Mouse (Mus musculus) limb, embryonic 13.5 days (tissue): ENCODE data around the gene Slc25a24. TPM values are rescaled to one million over a fixed set of nuclear protein-coding genes. Genes with fewer than 3 reads are reported as not detected.

Source experiments
- ATAC-seq: fragments of 200-750 bp; cut with Nextera tagmentation; 2 replicates; pipeline ENCODE4 v1.8.0; 2017; ENCODE audit warnings: low read depth, moderate number of reproducible peaks, moderate TSS enrichment; ENCODE audit not compliant: low FRiP score
- H3K27ac ChIP-seq: fragments of 300-500 bp; sonication (generic); 2 replicates; pipeline ENCODE4 v1.5.1; 2015; ENCODE audit warnings: inconsistent platforms, mild to moderate bottlenecking, moderate library complexity
- H3K27me3 ChIP-seq: fragments of 300-500 bp; sonication (generic); 2 replicates; pipeline ENCODE4 v1.6.1; 2015; ENCODE audit warnings: mild to moderate bottlenecking, inconsistent platforms
- H3K36me3 ChIP-seq: fragments of 300-500 bp; sonication (generic); 2 replicates; pipeline ENCODE4 v1.6.1; 2015; ENCODE audit warnings: inconsistent platforms, mild to moderate bottlenecking, moderate library complexity
- H3K4me1 ChIP-seq: fragments of 300-500 bp; sonication (generic); 2 replicates; pipeline ENCODE4 v1.6.1; 2015; ENCODE audit warnings: inconsistent platforms
- H3K4me2 ChIP-seq: fragments of 300-500 bp; sonication (generic); replicated peaks from 2 replicates; pipeline ENCODE4 v1.6.1; 2015; ENCODE audit warnings: inconsistent platforms, mild to moderate bottlenecking, moderate library complexity
- H3K4me3 ChIP-seq: fragments of 300-500 bp; sonication (generic); 2 replicates; pipeline ENCODE4 v1.5.1; 2015; ENCODE audit warnings: moderate library complexity, mild to moderate bottlenecking, inconsistent platforms
- H3K9ac ChIP-seq: fragments of 300-500 bp; sonication (generic); 2 replicates; pipeline ENCODE4 v1.6.1; 2015; ENCODE audit warnings: mild to moderate bottlenecking, inconsistent platforms
- H3K9me3 ChIP-seq: fragments of 300-500 bp; sonication (generic); 2 replicates; pipeline ENCODE4 v1.6.1; 2016; ENCODE audit warnings: inconsistent platforms
- WGBS: fragments of 180-500 bp; shearing (Covaris S2); methylation state at CpG from one replicate; pipeline ENCODE4 v1.1.7; 2015; 5-methylcytosine and 5-hydroxymethylcytosine counted together
- polyA plus RNA-seq: library from polyadenylated mRNA; unstranded; fragments of >200 nt; fragmentation: Nextera tagmentation; extraction: Ambion mirVana; gene quantifications from 2 replicates; pipeline ENCODE4 v1.2.1, GENCODE M21; 2015

The Slc25a24 gene
- polyA plus RNA-seq, 1 experiment from 2014 or later: 51.0 TPM

- Histone ChIP-seq H3K36me3 (peaks cover 36% of the 10 kb centered on the region), H3K27ac (no peak overlapping the region), H3K9me3 (peaks cover 8% of the 10 kb centered on the region), H3K27me3 (no peaks in the 10 kb centered on the region), H3K9ac (no peak overlapping the region), H3K4me1 (no peaks in the 10 kb centered on the region), H3K4me2 (no peak overlapping the region), H3K4me3 (no peak overlapping the region)
- ATAC-seq: no peak
- 86% methylated on average over 4 of the region's 4 CpGs for WGBS
These were observed 10.0 kb downstream of the Slc25a24 start for GRCm38 (mm10) chr3:109132966-109133365.

GRCm38 (mm10) chr3:109134036-109134435, 11.1 kb downstream of the Slc25a24 start:
- Histone ChIP-seq H3K27me3 (no peaks in the 10 kb centered on the region), H3K4me3 (no peak overlapping the region)
- 97% methylated on average over 15 of the region's 15 CpGs for WGBS

GRCm38 (mm10) chr3:109135352-109135751, 12.4 kb downstream of the Slc25a24 start:
- peaks cover 8% of the 10 kb centered on the region for H3K9me3 ChIP-seq
- no peak overlapping the region for H3K4me3 ChIP-seq
- no peaks in the 10 kb centered on the region for H3K27me3 ChIP-seq
- H3K27ac ChIP-seq: no peak overlapping the region
- H3K4me1 ChIP-seq: no peaks in the 10 kb centered on the region
- peaks cover 32% of the 10 kb centered on the region for H3K36me3 ChIP-seq
- WGBS: 90% methylated on average over 1 of the region's 1 CpGs
- no peak for ATAC-seq
- no peak overlapping the region for H3K4me2 ChIP-seq
- no peak overlapping the region for H3K9ac ChIP-seq

More at GRCm38 (mm10) chr3:109134036-109134435, 11.1 kb downstream of the Slc25a24 start:
- no peak for ATAC-seq
- peaks cover 36% of the 10 kb centered on the region for H3K36me3 ChIP-seq
- H3K9ac ChIP-seq: no peak overlapping the region
- no peak overlapping the region for H3K4me2 ChIP-seq
- H3K4me1 ChIP-seq: no peaks in the 10 kb centered on the region
- peaks cover 8% of the 10 kb centered on the region for H3K9me3 ChIP-seq
- no peak overlapping the region for H3K27ac ChIP-seq

GRCm38 (mm10) chr3:109152561-109152960, 29.6 kb downstream of the Slc25a24 start:
- ATAC-seq: no peak
- Histone ChIP-seq H3K4me2 (no peak overlapping the region), H3K36me3 (peaks cover 7% of the 10 kb centered on the region), H3K27ac (no peak overlapping the region), H3K9ac (no peak overlapping the region), H3K27me3 (no peaks in the 10 kb centered on the region), H3K4me1 (peaks cover 23% of the 10 kb centered on the region), H3K9me3 (no peaks in the 10 kb centered on the region), H3K4me3 (no peak overlapping the region)
- 87% methylated on average over 4 of the region's 4 CpGs for WGBS

- Histone ChIP-seq H3K4me2 (no peak overlapping the region), H3K4me1 (peaks cover 29% of the 10 kb centered on the region), H3K4me3 (no peak overlapping the region), H3K27ac (no peak overlapping the region), H3K27me3 (no peaks in the 10 kb centered on the region), H3K9ac (no peak overlapping the region), H3K9me3 (no peaks in the 10 kb centered on the region), H3K36me3 (peaks cover 7% of the 10 kb centered on the region)
- no peak for ATAC-seq
- 96% methylated on average over 6 of the region's 6 CpGs for WGBS
These were observed 30.5 kb downstream of the Slc25a24 start for GRCm38 (mm10) chr3:109153410-109153809.

DNA sequence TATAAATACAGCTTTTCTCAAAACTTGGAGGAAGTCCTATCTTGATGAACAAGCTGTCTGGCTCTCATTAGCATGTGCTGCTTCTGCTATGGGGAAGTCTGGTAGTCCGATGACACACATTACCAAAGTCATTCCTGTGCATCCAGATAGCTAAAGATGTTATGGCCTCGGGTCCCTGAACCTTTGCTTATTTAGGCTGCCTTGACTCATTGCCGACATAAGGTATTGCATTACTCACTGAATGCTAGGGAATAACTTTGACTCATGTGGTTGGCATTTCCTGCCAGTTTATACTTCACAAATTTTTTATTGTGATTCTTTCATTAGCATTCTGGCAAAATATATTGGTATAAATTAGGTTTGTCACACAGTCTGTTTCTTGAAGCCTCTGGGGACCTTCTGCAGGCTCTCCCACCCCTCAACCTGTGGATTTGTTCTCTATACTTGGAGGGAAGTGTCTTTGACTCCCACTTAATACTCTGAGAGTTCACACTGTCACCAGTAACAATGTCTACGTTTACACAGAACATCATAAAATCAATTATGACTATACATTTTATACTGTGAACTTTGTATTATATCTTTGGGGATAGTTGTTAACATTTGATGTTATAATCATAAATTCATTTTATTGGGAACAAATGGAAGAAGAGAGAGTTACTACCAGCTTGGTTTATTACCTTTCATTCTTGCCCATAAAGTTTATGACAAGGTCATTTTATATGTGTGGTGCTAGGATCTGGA, 33.1 kb downstream of the Slc25a24 start:
- H3K36me3 ChIP-seq: peaks cover 24% of the 10 kb centered on the region
- H3K27me3 ChIP-seq: no peaks in the 10 kb centered on the region
- no peak overlapping the region for H3K4me2 ChIP-seq
- no peak overlapping the region for H3K4me3 ChIP-seq
- no peak for ATAC-seq
- WGBS: 36% methylated on average over 4 of the region's 4 CpGs
- no peaks in the 10 kb centered on the region for H3K9me3 ChIP-seq
- H3K4me1 ChIP-seq: peaks cover 29% of the 10 kb centered on the region
- no peak overlapping the region for H3K9ac ChIP-seq
- H3K27ac ChIP-seq: no peak overlapping the region

- no peak overlapping the region for H3K4me3 ChIP-seq
- H3K36me3 ChIP-seq: peaks cover 33% of the 10 kb centered on the region
- H3K9ac ChIP-seq: no peak overlapping the region
- ATAC-seq: peak; percentile 84
- peaks cover 29% of the 10 kb centered on the region for H3K4me1 ChIP-seq
- H3K9me3 ChIP-seq: no peaks in the 10 kb centered on the region
- no peaks in the 10 kb centered on the region for H3K27me3 ChIP-seq
- 48% methylated on average over 3 of the region's 3 CpGs for WGBS
- no peak overlapping the region; the same call in 1 of the 2 replicates for H3K4me2 ChIP-seq
- H3K27ac ChIP-seq: no peak overlapping the region; the same call in 1 of the 2 replicates
These were observed 34.5 kb downstream of the Slc25a24 start for GRCm38 (mm10) chr3:109157481-109157880.

GRCm38 (mm10) chr3:109164088-109164487, 41.1 kb downstream of the Slc25a24 start:
- Histone ChIP-seq H3K36me3 (peaks cover 70% of the 10 kb centered on the region), H3K27me3 (no peaks in the 10 kb centered on the region), H3K27ac (no peak overlapping the region), H3K9me3 (no peaks in the 10 kb centered on the region), H3K4me3 (no peak overlapping the region), H3K4me1 (no peaks in the 10 kb centered on the region), H3K4me2 (no peak overlapping the region), H3K9ac (no peak overlapping the region)
- WGBS: 93% methylated on average over 2 of the region's 2 CpGs
- ATAC-seq: no peak

- H3K27ac ChIP-seq: no peak overlapping the region
- ATAC-seq: no peak
- no peaks in the 10 kb centered on the region for H3K9me3 ChIP-seq
- no peaks in the 10 kb centered on the region for H3K27me3 ChIP-seq
- H3K4me2 ChIP-seq: no peak overlapping the region
- WGBS: 93% methylated on average over 1 of the region's 1 CpGs
- H3K9ac ChIP-seq: no peak overlapping the region
- peaks cover 67% of the 10 kb centered on the region for H3K36me3 ChIP-seq
- H3K4me3 ChIP-seq: no peak overlapping the region
- H3K4me1 ChIP-seq: no peaks in the 10 kb centered on the region
These were observed 41.7 kb downstream of the Slc25a24 start for GRCm38 (mm10) chr3:109164644-109165043.

DNA sequence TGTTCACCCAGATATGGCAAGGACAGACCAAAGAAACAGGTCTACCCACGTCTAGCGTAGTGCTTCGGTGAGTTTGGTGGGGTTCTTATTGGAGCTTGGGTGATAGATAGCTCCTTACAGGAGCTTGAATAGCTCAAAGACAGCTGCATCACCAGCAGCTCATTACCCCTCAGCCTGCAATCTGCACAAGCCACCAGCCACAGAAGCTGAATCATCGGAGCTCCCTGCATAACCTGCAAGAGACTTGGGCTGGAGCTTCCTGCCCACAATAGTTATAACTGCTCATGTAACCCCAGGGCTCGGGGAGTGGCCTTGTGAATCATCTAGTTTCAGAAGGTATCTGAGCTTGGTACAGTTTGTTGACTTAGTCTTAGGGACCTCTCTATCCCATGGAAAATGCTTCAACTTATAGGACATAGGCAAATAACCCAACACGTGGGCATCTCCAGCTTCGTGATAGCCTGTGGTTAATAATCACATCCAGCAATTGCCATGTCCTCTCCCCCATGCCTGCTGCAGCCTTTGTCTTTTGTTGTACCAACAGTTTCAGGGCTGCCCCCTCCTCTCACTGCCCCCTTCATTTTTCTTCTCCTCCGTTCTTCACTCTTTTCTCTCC, 42.4 kb downstream of the Slc25a24 start:
- H3K4me3 ChIP-seq: no peak overlapping the region
- H3K4me1 ChIP-seq: no peaks in the 10 kb centered on the region
- no peak for ATAC-seq
- no peak overlapping the region for H3K9ac ChIP-seq
- no peak overlapping the region for H3K4me2 ChIP-seq
- no peak overlapping the region for H3K27ac ChIP-seq
- H3K27me3 ChIP-seq: no peaks in the 10 kb centered on the region
- WGBS: 85% methylated on average over 8 of the region's 8 CpGs
- no peaks in the 10 kb centered on the region for H3K9me3 ChIP-seq
- peaks cover 64% of the 10 kb centered on the region for H3K36me3 ChIP-seq

- Histone ChIP-seq H3K27me3 (no peaks in the 10 kb centered on the region), H3K4me1 (no peaks in the 10 kb centered on the region), H3K27ac (no peak overlapping the region), H3K4me2 (no peak overlapping the region), H3K9ac (no peak overlapping the region), H3K9me3 (no peaks in the 10 kb centered on the region), H3K4me3 (no peak overlapping the region), H3K36me3 (peaks cover 36% of the 10 kb centered on the region)
- 86% methylated on average over 2 of the region's 2 CpGs for WGBS
- no peak for ATAC-seq
These were observed 46.2 kb downstream of the Slc25a24 start for GRCm38 (mm10) chr3:109169121-109169520.

DNA sequence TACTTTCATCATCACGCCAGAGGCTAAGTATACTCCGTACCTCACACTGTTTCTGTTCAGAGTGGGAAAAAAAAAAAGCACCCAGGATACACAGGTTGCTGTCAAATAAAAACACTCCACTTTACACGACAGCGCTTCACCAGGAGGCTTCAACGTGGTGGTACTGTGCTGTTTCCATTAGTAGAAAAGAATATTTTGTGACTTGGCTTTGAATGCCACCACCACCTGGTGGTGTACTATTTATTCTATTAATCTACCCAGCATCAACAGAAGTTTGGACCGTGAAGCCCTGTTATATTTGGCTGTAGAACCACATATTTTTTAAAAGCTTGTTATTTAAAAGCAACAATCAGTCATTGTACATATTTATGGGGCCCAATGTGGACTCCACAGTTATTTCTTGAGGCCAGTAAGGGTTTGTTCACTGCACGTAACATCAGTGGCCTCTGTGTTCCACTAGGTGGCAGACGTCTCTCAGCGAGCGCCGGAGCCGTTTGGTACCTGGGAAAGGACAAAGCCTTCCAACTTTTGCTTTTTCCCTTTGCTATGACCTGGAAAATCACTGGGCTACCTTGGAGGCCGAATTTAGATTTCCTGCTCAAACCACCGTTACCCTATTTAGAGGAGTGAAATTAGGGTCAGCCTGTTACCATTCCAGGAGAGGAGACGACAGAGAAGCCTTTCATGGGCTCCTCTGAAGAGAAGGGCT, 48.3 kb downstream of the Slc25a24 start:
- Histone ChIP-seq H3K27ac (no peak overlapping the region), H3K36me3 (peaks cover 16% of the 10 kb centered on the region), H3K4me2 (no peak overlapping the region), H3K4me3 (no peak overlapping the region), H3K9me3 (no peaks in the 10 kb centered on the region), H3K4me1 (no peaks in the 10 kb centered on the region), H3K27me3 (no peaks in the 10 kb centered on the region), H3K9ac (no peak overlapping the region)
- peak; percentile 82 for ATAC-seq
- 21% methylated on average over 15 of the region's 15 CpGs for WGBS
